Mouse (Mus musculus) sigmoid colon, adult 10 weeks (tissue): ENCODE data around the gene Nme4. TPM values are rescaled to one million over a fixed set of nuclear protein-coding genes. Genes with fewer than 3 reads are reported as not detected.

Source experiments
- polyA plus RNA-seq: library from polyadenylated mRNA; stranded (reverse); fragments of 350-450 nt; fragmentation: Illumina TruSeq; extraction: RNeasy Lipid Tissue Mini Kit (QIAGEN cat#74804); gene quantifications from one replicate; pipeline ENCODE4 v1.2.3, GENCODE M21; 2014; ENCODE audit warnings: low read depth, low replicate concordance

Nme4 gene
- not detected for polyA plus RNA-seq

GRCm38 (mm10) chr17:26095121-26095740 lies at the start of gene Nme4:
Nme4 (minus strand) TSS chr17:26095602.

GRCm38 (mm10) chr17:26138239-26138836 lies 42.9 kb upstream of the Nme4 start, which contains the start of gene Axin1:
Axin1 (plus strand) TSS chr17:26138688.

GRCm38 (mm10) chr17:26123267-26123684 lies 27.9 kb upstream of the Nme4 start, which contains the start of gene Mrpl28:
Mrpl28 (plus strand) TSS chr17:26123500.

GRCm38 (mm10) chr17:26113181-26113948 lies 18.0 kb upstream of the Nme4 start, which contains the start of gene Tmem8:
Tmem8 (plus strand) TSS chr17:26113299.

DNA sequence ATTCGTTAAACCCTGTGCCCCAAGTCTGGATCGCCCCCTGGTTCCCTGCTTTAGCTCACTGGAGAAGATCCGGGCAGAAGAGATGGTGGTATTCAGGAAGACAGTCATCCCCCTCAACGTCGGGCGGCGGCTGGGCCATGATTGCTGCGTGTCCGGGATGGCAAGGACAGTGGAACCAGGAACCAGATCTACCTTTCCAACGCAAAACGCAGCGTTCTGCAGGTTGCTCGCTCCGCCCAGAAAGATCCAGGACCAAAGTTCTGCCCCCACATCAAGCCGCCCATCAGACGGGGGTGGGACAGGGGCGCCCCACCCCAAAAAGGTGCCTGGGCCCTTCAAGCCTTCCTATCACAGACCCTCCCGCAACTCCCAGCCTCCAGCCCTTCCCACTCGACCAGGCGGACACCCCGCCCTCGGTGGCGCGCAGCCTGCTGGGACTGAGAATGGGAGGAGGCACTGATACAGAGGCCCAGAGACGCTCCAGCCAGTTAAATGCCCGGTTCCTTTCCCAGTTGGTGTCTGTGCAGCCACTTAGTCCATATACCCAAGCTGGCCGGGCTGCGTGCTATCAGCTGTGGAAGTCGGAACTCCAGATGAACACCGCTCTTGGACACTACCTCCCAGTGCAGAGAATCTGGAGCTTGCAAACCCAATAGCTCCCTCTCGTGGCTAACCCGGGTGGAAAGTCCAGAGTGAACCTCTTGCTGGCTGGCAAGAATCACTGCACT lies 5.3 kb downstream of the Nme4 start, which contains the start of gene Decr2:
Gene Decr2, minus strand, starts transcription at position 433 of the 728 bp plus-strand sequence.

GRCm38 (mm10) chr17:26068831-26069739 lies 26.3 kb downstream of the Nme4 start, which contains the start of gene Rab11fip3:
Rab11fip3 (minus strand) TSS chr17:26069555.

Other genes starting within 250 kb of the Nme4 start
- gene Wdr90, start 234.1 kb downstream of the Nme4 start, polyA plus RNA-seq, result 1.8 TPM
- gene Mcrip2, start 226.8 kb downstream of the Nme4 start, polyA plus RNA-seq, result not detected
- 15.8 TPM for gene Mettl26, start 220.5 kb downstream of the Nme4 start, polyA plus RNA-seq
- gene Wfikkn1, start 214.7 kb downstream of the Nme4 start, polyA plus RNA-seq, result not detected
- gene Rab40c, start 175.9 kb downstream of the Nme4 start, polyA plus RNA-seq, result 1.5 TPM
- gene Pigq, start 150.7 kb downstream of the Nme4 start, polyA plus RNA-seq, result 26.7 TPM
- not detected for gene Nhlrc4, start 150.6 kb downstream of the Nme4 start, polyA plus RNA-seq
- not detected for gene A930017K11Rik, start 143.0 kb downstream of the Nme4 start, polyA plus RNA-seq
- 0.85 TPM for gene Capn15, start 109.8 kb downstream of the Nme4 start, polyA plus RNA-seq
- gene Rab11fip3, start 26.0 kb downstream of the Nme4 start, polyA plus RNA-seq, result 2.1 TPM
- 34.7 TPM for gene Decr2, start 5.3 kb downstream of the Nme4 start, polyA plus RNA-seq
- 12.7 TPM for gene Tmem8, start 17.7 kb upstream of the Nme4 start, polyA plus RNA-seq
- 4.6 TPM for gene Mrpl28, start 27.9 kb upstream of the Nme4 start, polyA plus RNA-seq
- 20.7 TPM for gene Axin1, start 43.1 kb upstream of the Nme4 start, polyA plus RNA-seq
- not detected for gene Pdia2, start 103.5 kb upstream of the Nme4 start, polyA plus RNA-seq
- 0.69 TPM for gene Rgs11, start 107.3 kb upstream of the Nme4 start, polyA plus RNA-seq
- gene Arhgdig, start 112.2 kb upstream of the Nme4 start, polyA plus RNA-seq, result not detected
- gene Fam234a, start 148.6 kb upstream of the Nme4 start, polyA plus RNA-seq, result 60.9 TPM
- gene Luc7l, start 157.3 kb upstream of the Nme4 start, polyA plus RNA-seq, result 95.1 TPM